Mouse (Mus musculus): ENCODE data around the gene Eif3d.

Gene Eif3d

DNA sequence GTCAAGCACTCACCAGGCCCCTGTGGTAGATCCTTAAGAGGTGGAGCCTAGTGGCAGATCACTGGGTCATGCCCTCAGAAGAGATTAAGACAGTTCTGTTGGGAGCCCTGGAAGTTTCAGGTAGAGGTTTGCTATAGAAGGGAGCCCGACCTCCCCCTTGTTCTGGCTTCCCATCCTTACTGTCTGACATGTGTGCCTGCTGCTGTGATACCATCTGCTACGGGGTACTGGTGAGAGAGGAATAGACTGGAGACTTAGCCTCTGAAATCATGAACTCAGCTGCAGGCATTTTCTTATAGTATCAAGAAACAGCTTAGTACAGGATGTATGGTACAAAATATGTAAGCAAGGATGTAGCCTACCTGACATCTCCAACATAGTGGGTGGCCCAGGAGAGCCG lies 17.7 kb downstream of the Eif3d start:
- DNase-seq (ENCODE audit: low spot score), result no peak

DNA sequence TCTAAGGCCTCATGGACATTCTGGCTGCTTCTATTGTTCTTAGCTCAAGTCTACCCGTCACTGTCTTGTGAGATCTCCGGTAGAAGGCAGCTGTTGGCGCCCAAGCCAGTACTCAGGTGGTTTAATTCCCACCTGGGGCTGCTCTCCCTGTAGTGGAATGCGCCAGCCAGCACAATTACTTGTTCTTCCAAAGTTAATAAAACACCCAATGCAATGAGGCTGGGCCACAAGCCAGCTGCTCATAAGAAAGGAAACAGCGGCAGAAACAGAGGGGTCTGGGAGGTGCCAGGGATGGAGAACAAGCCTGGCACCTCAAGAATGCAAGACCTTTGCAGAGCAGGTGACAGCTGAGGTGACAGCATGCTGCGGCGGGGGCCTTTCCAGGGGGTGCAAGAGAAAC lies 21.6 kb downstream of the Eif3d start:
- no peak for DNase-seq (ENCODE audit: low spot score)

DNA sequence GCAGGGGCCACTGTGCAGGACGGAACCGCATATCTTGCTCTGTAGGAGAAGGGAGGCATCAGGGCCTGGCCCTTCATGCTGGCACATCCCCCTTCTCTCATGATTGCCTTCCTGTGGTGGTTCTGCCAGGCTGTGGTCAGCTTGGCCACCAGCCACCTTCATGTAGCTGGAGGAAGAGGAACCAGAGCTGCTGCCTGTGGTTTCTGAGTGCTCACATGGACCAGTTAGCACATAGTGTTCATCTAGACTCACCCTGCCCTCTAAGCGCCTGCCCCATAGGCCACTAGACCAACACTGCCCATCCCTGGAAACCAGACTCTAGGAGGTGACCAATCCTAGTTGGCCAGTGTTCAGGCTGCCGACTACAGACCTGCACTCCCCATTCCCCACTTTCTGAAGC lies 24.9 kb downstream of the Eif3d start:
- no peak for DNase-seq (ENCODE audit: low spot score)

DNA sequence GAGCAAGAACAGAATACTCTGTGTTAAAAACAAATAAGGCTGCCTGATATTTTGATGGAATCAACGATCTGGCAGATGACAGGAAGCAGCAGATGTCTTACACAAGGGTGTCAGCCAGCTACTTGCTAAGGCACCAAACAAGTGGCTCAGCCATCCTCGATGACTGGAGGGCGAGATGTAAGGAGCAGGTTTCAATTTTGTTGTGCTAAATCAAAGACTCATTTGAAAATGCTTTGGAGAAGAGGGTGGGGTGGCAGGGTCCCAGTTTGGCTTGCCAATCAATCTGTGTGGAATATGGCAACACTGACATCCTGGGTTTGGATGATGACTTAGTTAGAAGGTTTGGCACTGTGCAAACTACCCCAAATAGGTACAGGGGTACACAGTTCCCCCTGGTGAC lies 29.1 kb downstream of the Eif3d start:
- no peak for DNase-seq (ENCODE audit: low spot score)

DNA sequence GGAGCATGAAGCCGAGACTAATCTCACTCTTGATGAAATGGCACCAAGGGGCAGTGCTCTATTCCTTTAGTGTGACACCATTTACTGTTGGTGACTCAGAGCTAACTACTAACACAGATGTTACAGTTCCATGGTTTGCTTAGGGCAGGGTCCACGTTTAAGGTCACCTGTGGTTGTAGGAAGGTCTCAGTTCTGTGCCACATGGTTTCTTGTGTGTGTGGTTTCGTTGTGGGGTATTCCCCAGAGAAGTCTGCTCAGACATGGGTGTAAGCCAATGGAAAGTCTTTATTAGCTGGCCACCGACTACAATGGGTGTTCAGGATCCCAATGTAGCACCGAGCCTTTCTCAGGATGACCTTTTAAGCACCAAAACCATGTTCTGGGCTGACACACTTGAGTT lies 32.1 kb downstream of the Eif3d start:
- DNase-seq (ENCODE audit: low spot score), result no peak

DNA sequence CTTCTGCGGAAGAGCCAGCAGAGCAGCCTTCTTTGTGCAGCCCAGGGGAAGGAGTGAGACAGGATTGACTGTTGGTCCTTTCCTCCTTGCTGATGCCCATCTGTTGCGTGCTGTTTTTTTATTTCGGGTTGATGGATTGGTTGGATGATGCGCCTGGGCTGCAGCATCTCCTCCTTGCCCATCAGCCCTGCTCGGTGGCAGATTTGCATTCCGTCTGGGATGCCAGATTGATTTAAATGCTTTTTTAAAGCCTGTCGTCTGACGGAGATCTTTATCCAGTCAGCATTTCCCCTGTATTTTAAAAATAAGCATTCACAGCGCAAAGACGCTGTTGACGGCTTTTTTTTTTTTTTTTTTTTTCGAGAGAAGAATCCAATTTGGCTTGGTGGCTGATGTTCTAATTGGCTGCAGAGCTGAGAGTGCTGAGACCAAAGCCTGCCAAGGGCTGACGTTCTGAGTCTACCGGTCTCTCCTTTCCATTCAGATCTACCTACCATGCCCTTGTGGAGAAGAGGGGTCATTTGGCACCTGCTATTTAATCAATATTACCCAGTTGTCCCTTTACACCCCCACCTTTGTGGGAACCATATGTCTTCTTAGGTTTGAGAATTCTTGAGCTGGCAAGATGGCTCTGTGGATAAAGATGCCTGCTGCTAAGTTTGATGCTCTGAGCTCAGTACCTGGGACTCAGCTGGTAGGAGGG lies 34.8 kb downstream of the Eif3d start:
- no peak for DNase-seq (ENCODE audit: low spot score)

DNA sequence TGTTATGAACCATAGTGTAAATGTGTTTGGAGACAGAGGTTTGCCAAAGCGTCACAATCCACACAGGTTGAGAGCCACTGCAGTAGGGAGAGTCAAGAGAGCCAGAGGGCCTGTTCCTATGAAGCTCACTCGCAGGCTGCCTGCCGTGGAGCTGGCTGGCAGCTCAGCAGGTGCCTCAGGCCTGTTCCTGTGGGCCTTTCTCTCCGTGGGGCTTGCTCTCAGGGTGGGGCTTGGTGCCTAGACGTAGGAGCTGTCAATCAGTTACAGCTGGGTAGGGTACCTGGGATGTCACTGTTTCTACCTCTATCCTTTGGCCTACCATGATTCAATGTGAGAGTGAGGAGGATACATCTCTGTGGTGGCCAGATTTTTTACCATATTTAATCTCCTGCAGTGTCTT lies 35.6 kb downstream of the Eif3d start:
- no peak for DNase-seq (ENCODE audit: low spot score)

DNA sequence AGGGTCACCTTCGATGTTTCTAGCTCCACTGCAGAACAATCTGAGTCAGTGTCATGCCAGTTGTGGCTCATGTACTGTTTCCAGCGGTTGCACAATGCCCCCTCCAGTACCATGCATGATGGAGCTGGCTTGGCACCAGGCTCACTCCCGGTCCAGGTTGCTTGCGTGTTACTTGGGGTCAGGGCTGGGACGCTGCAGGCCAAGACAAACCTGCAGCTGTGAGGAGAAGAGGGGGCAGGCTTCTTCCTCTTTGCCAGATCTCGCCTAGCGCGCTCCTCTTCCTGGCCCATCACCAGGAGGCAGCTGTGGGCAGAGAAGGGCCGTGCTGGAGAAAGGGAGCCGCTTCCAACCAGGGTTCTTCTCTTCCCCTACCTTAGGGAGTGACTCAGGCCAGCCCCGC lies 36.3 kb downstream of the Eif3d start:
- DNase-seq (ENCODE audit: low spot score), result peak; percentile 30

DNA sequence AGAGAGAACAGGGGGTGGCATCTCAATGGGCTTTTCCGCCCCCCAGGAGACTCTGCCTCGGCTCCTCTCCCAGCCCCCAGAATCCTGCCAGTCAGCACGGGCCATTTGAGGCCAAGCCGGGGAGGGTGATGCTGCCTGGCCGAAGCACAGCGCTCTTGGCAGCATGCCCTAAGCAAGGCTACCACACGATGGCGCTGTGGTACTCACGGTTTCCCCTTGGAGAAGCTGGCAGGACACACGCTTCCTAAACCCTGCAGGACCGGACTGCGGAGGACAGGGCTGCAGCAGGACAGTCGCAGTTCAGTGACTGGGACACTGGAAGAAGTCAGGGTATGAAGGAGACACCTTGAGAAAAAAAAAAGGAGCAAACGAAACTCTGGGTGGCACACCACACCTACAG lies 36.8 kb downstream of the Eif3d start:
- peak; percentile 97 for DNase-seq (ENCODE audit: low spot score)

DNA sequence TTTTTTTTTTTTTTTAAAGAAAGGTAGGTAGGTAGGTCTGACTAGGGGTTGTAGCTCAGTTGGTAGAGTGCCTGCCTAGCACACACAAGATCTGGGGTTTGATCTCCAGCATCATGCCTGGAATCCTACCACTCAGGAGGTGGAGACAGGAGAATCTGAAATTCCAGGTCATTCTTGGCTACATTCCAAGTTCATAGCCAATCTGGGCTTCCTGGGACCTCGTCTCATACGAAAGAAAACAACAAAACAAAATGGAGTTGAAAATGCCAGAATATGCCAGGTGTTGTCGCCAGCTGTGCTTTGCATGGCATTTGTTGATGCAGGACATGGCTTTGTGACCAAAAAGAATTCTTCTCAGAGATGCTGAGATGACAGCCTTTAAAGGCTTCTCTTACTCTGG lies 37.4 kb downstream of the Eif3d start:
- no peak for DNase-seq (ENCODE audit: low spot score)

DNA sequence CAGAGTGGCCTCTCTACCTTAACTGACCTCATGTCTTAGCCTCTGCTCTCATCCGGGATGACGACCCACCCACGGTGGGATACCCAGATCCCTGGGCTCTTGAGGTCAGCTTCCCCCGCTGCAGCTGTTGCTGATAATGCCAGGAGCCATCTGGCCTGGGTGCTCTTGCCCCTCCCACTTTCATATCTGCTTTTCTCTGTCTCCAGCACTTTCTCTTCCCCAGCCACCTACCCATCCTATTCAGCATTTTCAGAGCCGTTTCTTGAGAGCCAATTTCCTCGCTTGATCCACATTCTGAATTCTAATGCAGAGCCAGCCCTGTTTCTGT lies 39.0 kb downstream of the Eif3d start:
- DNase-seq (ENCODE audit: low spot score), result no peak

DNA sequence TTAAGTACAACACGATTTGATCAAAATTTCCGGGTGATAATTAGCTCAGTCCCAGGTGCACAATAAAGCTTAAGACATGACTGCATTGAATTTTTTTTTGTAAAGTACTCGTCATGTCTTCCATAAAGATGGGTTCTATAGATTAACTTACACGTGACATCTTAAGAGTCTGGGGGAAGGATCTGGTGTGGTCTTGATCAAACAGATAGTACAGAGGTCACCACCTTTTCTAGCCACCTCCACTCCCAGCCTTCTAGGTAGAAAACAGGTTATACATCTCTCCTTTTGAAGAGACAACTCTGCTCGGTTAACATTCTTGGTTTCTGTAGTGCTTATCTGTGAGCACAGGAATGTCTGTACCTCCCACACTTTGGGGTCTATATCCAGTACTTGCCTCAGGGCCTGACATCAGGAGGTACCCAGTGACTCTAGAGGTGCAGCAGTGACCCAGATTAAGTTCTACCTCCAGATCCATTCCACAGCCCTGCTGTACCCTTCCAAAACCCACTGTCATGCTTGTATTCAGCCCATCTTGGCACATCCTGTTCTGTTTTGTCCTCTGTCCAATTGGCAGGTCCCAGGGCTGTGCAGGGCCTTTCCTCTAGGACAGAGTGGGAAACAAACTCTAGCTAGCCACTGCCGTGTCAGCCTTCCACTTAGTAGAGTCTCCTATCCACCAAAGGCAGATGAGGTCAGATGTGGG lies 39.5 kb downstream of the Eif3d start:
- DNase-seq (ENCODE audit: low spot score), result no peak

DNA sequence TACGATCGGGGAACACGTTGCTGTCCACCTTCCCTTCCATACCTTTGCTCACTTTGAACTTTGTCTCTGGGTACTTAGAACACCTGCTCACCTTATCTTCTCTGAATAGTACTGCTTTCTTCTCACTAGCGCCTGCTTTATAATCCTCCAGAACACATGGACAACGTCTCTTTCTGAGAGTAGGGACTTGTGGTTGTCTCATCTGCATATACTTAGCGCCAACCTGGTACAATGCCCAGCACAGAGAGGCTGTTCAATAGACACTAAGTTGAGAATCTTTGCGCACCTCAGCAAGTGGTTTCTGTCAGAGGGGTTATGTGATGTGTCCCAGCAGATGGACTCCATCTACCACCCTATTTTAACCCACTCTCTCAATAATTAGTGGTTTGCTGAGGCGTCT lies 40.8 kb downstream of the Eif3d start:
- DNase-seq (ENCODE audit: low spot score), result no peak

DNA sequence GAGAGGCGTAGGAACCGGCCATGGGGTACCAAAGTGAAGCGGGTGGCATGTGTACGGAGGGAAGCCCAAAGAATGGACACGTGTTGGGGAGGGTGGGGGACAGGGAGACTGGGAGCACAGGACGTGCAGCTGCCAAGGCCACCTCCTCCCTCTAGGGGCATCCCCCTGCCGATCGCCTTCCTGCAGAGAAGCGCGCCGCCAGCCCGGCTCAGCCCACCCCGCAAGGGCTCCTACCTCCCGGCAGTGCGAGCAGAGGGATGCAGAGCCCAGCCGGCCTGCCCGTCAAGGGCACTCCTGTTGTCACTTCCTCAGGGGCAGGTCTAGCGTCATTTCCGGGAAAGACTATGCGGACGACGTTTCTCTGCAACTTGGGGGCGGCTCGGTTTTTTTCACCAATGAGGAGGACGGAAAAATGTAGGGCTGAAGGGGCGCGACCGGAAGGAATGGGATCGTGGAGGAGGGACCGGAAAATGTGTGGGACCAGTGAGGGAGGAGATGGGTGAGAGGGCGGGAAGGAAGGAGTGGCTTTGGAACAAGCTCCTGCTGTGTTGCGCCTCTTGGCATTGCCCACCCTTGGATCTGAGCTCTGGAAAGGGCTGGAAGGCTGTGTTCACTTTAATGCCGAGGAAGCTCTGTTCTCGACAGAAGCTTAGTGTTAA lies 41.8 kb downstream of the Eif3d start, which contains the start of gene Txn2:
Gene Txn2, minus strand, starts transcription at position 334 of the 659 bp plus-strand sequence.
- DNase-seq (ENCODE audit: low spot score), result peak; percentile 92

DNA sequence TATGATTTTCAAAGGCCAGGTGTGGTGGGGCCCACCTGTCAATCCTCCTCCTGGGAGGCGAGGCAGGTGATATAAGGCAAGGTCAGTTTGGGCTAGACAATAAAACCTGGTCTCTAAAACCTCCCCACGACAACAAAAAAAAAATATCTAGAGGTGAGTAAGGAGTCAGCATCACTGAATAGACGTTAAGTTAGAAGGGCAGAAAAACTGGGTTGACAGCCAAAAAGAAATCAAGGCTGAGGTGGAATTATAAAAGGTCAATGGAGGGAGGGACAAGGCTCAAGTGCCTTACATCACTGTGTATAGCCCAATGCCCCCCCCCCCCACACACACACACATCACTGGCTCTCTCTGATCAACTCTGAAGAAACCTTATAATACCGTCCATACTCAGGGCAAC lies 42.5 kb downstream of the Eif3d start:
- no peak for DNase-seq (ENCODE audit: low spot score)

DNA sequence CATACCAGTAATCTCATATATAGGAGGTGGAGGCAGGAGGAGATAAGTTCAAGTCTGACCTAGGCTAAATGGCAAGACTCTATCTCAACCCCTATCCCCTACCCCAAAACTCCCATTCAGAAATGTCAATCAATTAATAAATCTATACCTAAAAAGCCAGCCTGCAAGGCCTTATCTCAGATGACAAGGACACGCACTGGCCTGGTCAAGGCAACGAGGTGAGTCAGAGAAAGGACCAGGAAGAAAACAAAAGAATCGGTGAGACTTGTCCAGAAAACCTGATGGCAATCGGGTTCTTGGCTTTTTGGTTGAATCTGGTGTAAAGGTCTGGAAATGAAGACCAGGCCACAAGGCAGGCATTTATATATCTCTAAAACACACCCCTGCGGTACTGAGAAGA lies 43.7 kb downstream of the Eif3d start:
- DNase-seq (ENCODE audit: low spot score), result no peak

DNA sequence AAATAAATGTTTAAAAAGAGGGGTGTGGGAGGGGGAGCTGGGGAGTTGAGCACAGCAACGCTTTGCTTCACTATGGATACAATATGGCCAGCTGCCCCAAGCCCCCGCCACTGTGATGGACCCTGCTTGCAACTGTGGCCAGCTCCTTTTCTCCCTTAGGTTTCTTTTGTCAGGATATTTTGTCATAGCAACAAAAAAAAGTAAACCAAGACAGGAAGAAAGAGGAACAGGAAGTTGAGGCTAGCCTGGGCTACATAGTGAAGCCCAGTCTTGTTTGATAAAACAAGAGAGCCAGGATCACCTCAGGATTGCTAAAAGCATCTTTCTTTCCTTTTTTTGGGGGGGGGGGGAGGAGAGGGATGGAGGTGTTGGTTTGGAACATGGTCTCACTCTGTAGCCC lies 45.4 kb downstream of the Eif3d start:
- DNase-seq (ENCODE audit: low spot score), result no peak

DNA sequence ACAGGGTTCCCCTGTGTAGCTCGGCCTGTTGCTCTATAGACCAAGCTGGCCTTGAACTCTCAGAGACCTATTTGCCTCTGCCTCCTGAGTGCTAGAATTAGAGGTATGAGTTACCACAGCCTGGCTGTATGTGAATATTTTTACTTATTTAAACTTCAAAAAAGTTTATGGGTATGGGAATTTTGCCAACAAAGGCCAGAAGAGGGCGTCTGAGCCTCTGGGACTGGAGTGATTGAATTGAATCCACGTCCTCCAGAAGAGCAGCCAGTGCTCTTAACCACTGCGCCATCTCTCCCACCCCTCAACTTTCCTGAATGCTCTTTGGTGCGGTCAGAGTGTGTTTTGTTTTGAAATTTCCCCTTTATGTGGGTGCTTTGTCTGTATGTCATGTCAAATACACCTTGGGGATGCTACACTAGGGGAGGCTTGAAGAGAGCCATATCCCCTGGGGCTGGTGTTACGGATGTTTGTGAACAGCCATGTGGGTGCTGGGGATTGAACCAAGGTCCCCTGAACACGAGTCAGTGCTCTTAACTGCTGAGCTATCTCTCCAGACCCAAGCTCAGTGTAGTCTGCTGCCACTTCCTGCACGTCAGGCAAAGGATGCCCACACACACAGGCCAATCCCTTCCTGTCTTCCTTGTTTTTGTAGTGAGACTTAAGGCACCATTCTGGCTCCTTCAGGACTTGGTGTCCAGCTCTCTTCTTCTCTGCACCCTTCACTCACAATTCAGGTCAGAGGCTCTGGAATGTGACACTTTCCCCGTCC lies 47.2 kb downstream of the Eif3d start:
- DNase-seq (ENCODE audit: low spot score), result no peak

DNA sequence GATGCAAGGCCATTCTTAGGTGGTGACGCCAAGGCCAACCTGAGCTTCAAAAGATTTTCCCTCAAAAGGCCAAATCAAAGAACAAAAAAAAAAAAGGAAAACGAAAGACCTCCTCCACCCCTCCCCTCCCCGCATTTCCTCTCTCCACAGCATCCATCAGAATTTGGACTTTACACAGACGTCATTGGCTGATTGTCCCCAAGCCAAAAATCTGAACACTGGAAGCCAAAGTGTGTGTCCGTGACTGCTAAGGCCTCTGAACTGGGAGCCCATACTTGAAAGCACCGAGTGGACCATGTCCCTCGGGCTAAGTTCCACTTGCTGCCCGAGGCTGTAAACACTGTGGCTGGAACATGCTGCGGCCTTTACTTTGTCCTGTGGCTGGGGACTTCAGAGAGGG lies 47.9 kb downstream of the Eif3d start:
- DNase-seq (ENCODE audit: low spot score), result no peak

DNA sequence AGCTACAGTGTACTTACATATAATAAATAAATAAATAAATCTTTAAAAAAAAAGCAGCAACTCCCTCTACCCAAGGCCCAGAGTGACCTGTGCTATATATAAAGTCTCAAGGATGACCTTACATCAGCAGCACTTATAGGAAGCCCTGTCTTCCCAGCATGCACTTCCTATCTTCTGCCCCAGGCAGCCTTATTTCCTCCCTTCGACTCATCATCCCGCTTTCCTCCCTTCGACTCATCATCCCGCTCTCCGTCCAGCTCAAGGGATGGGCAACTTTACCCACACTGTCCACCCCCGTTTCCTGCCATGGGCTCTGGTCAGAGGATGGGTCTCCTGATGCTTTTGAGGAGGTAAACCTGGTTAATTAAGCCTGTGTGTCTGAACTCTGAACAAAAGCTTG lies 49.0 kb downstream of the Eif3d start:
- no peak for DNase-seq (ENCODE audit: low spot score)

DNA sequence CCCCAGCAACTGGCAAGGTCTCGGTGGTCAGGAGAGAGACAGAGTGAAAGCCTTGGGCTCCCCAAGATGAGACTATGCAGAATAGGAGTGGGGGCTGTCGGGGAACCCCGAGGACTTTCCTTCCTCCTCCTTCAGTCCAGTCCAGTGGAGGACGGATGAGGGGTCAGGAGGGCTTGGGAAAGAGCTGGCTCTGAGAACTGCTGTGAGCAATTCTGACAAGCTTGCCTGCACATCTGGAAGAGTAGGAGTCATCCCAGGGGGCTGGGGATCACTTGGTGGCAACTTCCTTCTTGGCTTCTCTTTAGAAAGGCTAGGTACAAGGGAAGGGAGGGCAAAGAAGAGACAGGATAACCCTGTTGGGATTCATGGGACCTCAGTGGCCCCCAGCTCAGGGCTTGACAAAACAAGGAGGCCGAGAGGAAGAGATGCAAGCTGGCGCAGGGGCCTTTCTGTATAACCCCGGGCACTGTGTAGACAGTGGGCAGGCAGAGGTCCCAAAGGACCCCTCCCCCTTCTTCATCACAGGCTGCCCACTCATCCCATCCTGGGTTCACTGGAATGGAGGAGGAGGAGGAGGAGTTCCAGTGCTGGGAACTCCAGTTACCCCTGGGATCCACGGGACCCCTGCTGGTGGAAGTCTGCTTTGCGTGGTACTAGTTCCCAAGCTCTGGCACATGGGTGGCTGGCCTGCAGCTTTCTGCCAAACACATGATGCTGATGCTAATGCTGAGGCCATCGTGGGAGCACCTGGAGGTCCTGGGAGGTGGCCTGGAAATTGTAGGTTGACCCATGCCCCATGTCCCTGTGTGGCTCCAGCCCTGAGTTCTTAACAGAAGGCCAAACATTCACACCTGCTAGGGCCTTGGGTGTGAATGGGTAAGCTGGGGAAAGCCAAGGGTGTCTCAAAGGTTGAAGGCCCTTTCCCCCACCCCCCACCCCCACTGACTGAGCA lies 49.8 kb downstream of the Eif3d start:
- no peak for DNase-seq (ENCODE audit: low spot score)

DNA sequence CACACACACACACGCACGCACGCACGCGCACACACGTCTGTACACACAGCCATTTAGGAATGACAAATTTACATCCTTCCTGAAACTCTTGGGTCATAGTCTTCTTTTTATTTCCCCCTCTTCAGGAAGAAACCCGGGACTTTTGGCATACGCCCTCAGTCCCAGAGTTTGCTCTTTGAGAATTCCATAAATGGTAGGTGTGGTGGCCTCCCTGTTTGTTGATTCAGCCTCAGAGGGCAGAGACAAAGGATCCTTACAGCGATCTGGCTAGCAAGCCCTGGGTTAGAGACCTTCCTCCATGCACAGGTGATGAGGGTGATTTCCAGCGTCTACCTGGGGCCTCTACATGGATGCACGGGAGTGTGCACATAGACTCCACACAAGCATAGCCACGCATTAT lies 51.2 kb downstream of the Eif3d start:
- no peak for DNase-seq (ENCODE audit: low spot score)
